Mouse (Mus musculus): ENCODE measurements around the gene Plekhm3. TPM values are rescaled to one million over a fixed set of nuclear protein-coding genes. Genes with fewer than 3 reads are reported as not detected.

Plekhm3 gene
- 1.4 and 1.5 TPM in 2 replicates for polyA plus RNA-seq (2012; rRNA removed)

GRCm38 (mm10) chr1:64956479-64956961, at the start of gene Plekhm3:
Gene Plekhm3 (minus strand): TSS chr1:64956824.

GRCm38 (mm10) chr1:64737502-64738179, 219.0 kb downstream of the Plekhm3 start, which contains the start of gene Fzd5:
Gene Fzd5 (minus strand): TSS chr1:64737751.

Other genes with a start within 250 kb of the Plekhm3 start
- gene Fzd5, start 219.1 kb downstream of the Plekhm3 start, polyA plus RNA-seq (2012; rRNA removed): 127 and 141 TPM in 2 replicates
- not detected in 2 replicates for gene Akr1cl, start 75.9 kb upstream of the Plekhm3 start, polyA plus RNA-seq (2012; rRNA removed)
- gene Cryge, start 94.3 kb upstream of the Plekhm3 start, polyA plus RNA-seq (2012; rRNA removed): not detected in 2 replicates
- not detected in 2 replicates for gene Crygd, start 106.6 kb upstream of the Plekhm3 start, polyA plus RNA-seq (2012; rRNA removed)
- not detected in 2 replicates for gene Crygc, start 116.9 kb upstream of the Plekhm3 start, polyA plus RNA-seq (2012; rRNA removed)
- not detected in 2 replicates for gene Crygb, start 125.5 kb upstream of the Plekhm3 start, polyA plus RNA-seq (2012; rRNA removed)
- gene Cryga, start 146.5 kb upstream of the Plekhm3 start, polyA plus RNA-seq (2012; rRNA removed): 0.29 TPM in 1 of 2 replicates, not detected in the other
- gene Gm28845, start 162.7 kb upstream of the Plekhm3 start, polyA plus RNA-seq (2012; rRNA removed): not detected in 2 replicates
- gene D630023F18Rik, start 166.4 kb upstream of the Plekhm3 start, polyA plus RNA-seq (2012; rRNA removed): not detected in 2 replicates
- 21.2 and 23.7 TPM in 2 replicates for gene Idh1, start 229.7 kb upstream of the Plekhm3 start, polyA plus RNA-seq (2012; rRNA removed)
- 4.5 and 6.1 TPM in 2 replicates for gene Pikfyve, start 229.9 kb upstream of the Plekhm3 start, polyA plus RNA-seq (2012; rRNA removed)